In the genomic region with DNA sequence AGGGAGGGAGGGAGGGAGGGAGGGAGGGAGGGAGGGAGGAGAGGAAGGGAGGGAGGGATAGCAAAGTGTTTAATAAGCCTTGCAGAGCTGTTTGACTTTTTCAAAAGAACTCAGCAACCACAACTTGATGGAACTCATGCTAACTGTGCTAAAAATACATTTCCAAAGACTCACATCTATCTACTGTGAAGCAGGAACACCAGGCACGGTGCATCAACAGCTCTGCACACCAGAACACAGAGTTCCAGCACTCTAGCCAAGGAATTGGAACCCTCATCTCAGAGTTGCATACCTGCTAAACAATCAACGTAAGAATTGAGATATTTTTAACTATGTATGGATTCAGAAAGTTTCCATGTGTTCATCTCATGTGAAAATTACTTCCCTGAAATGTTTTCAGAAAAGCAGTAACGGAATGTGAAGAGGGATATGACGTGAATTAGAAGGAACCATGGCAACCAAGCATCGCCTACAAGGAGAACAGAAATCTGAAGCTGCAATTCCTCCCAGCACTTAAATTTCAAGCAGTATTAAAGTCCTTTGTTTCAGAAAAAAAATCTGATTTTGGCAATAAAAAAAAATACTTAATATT, we compare ENCODE assay signal across 25 mouse cellular contexts.
DNase-seq lines count a peak whose midpoint lies in the region; ATAC-seq and TF ChIP-seq lines count a peak whose summit lies in the region.
"Had no signal": no experiment of that assay in that cellular context is flagged by ENCODE, and none has a peak within 500 bp of the region (broad histone marks: within the 10 kb centered on the region; RNA-seq: fewer than 3 reads in every experiment).

No protein-coding gene starts in this region.

- H3K4me2 ChIP-seq in forebrain, postnatal 0 days (ENCODE audit: low read depth): no peak overlapping the region
- H3K4me2 ChIP-seq in forebrain, embryonic 11.5 days (ENCODE audit: low read depth, low read length, severe bottlenecking): no peak overlapping the region
- H3K4me2 ChIP-seq: embryonic facial prominence, embryonic 15.5 days; heart, embryonic 12.5 days; kidney, embryonic 15.5 days; limb, embryonic 15.5 days; lung, embryonic 14.5 days; midbrain, embryonic 12.5 days; neural tube, embryonic 15.5 days; stomach, embryonic 15.5 days had no signal

- no peak overlapping the region for H3K9ac ChIP-seq in forebrain, postnatal 0 days
- no peak overlapping the region for H3K9ac ChIP-seq in forebrain, embryonic 11.5 days (ENCODE audit: low read length)
- H3K9ac ChIP-seq: embryonic facial prominence, embryonic 15.5 days; heart, embryonic 12.5 days; kidney, embryonic 15.5 days; limb, embryonic 15.5 days; liver, embryonic 14.5 days; lung, embryonic 14.5 days; midbrain, embryonic 12.5 days; neural tube, embryonic 15.5 days; stomach, embryonic 15.5 days had no signal

- H3K4me3 ChIP-seq in forebrain, postnatal 0 days (ENCODE audit: low read depth, low read length): no peak overlapping the region
- H3K4me3 ChIP-seq in forebrain, embryonic 11.5 days (ENCODE audit: low read depth, low read length): no peak overlapping the region
- H3K4me3 ChIP-seq in layer of hippocampus, adult 2 months: no peak overlapping the region
- no peak overlapping the region for H3K4me3 ChIP-seq in hindbrain, embryonic 10.5 days
- H3K4me3 ChIP-seq: embryonic facial prominence, embryonic 15.5 days; heart, embryonic 12.5 days; kidney, embryonic 15.5 days; limb, embryonic 15.5 days; midbrain, embryonic 12.5 days; neural tube, embryonic 15.5 days; stomach, embryonic 15.5 days had no signal

- no peaks in the 10 kb centered on the region for H3K9me3 ChIP-seq in forebrain, postnatal 0 days (ENCODE audit: low read length)
- H3K9me3 ChIP-seq in forebrain, embryonic 11.5 days (ENCODE audit: control insufficient read depth, low read length): no peaks in the 10 kb centered on the region
- 0 out of 2 replicates have a peak, but pooled peaks cover 2% of the 10 kb centered on the region for H3K9me3 ChIP-seq in hindbrain, embryonic 10.5 days
- H3K9me3 ChIP-seq: embryonic facial prominence, embryonic 15.5 days; kidney, embryonic 15.5 days; limb, embryonic 15.5 days; neural tube, embryonic 15.5 days; stomach, embryonic 15.5 days had no signal

- peak; percentile 84 for ATAC-seq in forebrain, postnatal 0 days
- no peak for ATAC-seq in forebrain, embryonic 11.5 days (replicated peaks; ENCODE audit: low FRiP score)

- H3K27me3 ChIP-seq in forebrain, postnatal 0 days (ENCODE audit: insufficient read depth, low read length): no peaks in the 10 kb centered on the region
- no peaks in the 10 kb centered on the region for H3K27me3 ChIP-seq in forebrain, embryonic 11.5 days (ENCODE audit: control insufficient read depth, insufficient read depth, low read length)
- no peaks in the 10 kb centered on the region for H3K27me3 ChIP-seq in hindbrain, embryonic 10.5 days (ENCODE audit: insufficient read depth, poor library complexity, severe bottlenecking)
- H3K27me3 ChIP-seq: embryonic facial prominence, embryonic 15.5 days; heart, embryonic 12.5 days; kidney, embryonic 15.5 days; limb, embryonic 15.5 days; midbrain, embryonic 12.5 days; neural tube, embryonic 15.5 days; stomach, embryonic 15.5 days had no signal

- H3K27ac ChIP-seq in forebrain, postnatal 0 days (ENCODE audit: low read depth, low read length): peak overlapping the region; percentile 21; the same call in 1 of the 2 replicates
- no peak overlapping the region for H3K27ac ChIP-seq in forebrain, embryonic 11.5 days (ENCODE audit: low read depth, low read length)
- H3K27ac ChIP-seq in layer of hippocampus, adult 2 months: no peak overlapping the region
- no peak overlapping the region for H3K27ac ChIP-seq in hindbrain, embryonic 10.5 days
- H3K27ac ChIP-seq: embryonic facial prominence, embryonic 15.5 days; kidney, embryonic 15.5 days; limb, embryonic 15.5 days; liver, embryonic 14.5 days; midbrain, embryonic 12.5 days; neural tube, embryonic 15.5 days; stomach, embryonic 15.5 days had no signal

- peak; percentile 43 for DNase-seq in forebrain, postnatal 0 days
- no peak for DNase-seq in forebrain, embryonic 11.5 days (ENCODE audit: low spot score)
- peak; percentile 18 to 22 for DNase-seq in layer of hippocampus, adult 2 months (ENCODE audit: low spot score in 2 of 2)
- DNase-seq in layer of hippocampus, postnatal 36 days: no peak
- peak; percentile 14 to 50 for DNase-seq in right cerebral cortex, postnatal 36 days (ENCODE audit: low spot score in 2 of 2)
- DNase-seq in right cerebral cortex, postnatal 25 days: no peak
- no peak for DNase-seq in hindbrain, embryonic 10.5 days (ENCODE audit: low spot score)
- DNase-seq: adrenal gland, postnatal 14 days; cerebellum, adult 9-11 months; gastrocnemius, postnatal 25 days; heart, adult 18-20 months; heart, postnatal 10 days; kidney, adult 11 months; kidney, postnatal 4 days; lung, embryonic 14.5 days; thymus, adult 18-20 months; thymus, postnatal 36 days had no signal

- WGBS in forebrain, postnatal 0 days: 54% methylated on average over 5 of the region's 5 CpGs
- 84% methylated on average over 5 of the region's 5 CpGs for WGBS in forebrain, embryonic 11.5 days
- WGBS in hindbrain, embryonic 10.5 days: 89% methylated on average over 5 of the region's 5 CpGs

- H3K36me3 ChIP-seq in forebrain, postnatal 0 days (ENCODE audit: insufficient read depth): no peaks in the 10 kb centered on the region
- H3K36me3 ChIP-seq in forebrain, embryonic 11.5 days (ENCODE audit: control insufficient read depth, insufficient read depth, low read length): no peaks in the 10 kb centered on the region
- no peaks in the 10 kb centered on the region for H3K36me3 ChIP-seq in hindbrain, embryonic 10.5 days
- H3K36me3 ChIP-seq: embryonic facial prominence, embryonic 15.5 days; heart, embryonic 12.5 days; kidney, embryonic 15.5 days; limb, embryonic 15.5 days; midbrain, embryonic 12.5 days; neural tube, embryonic 15.5 days; stomach, embryonic 15.5 days had no signal

- no peaks in the 10 kb centered on the region for H3K4me1 ChIP-seq in forebrain, postnatal 0 days (ENCODE audit: insufficient read depth)
- no peaks in the 10 kb centered on the region for H3K4me1 ChIP-seq in forebrain, embryonic 11.5 days (replicated peaks; ENCODE audit: control insufficient read depth, insufficient read depth, low read length)
- no peaks in the 10 kb centered on the region for H3K4me1 ChIP-seq in hindbrain, embryonic 10.5 days (replicated peaks)
- H3K4me1 ChIP-seq: embryonic facial prominence, embryonic 15.5 days; heart, embryonic 12.5 days; kidney, embryonic 15.5 days; limb, embryonic 15.5 days; midbrain, embryonic 12.5 days; neural tube, embryonic 15.5 days; stomach, embryonic 15.5 days had no signal

- no peak for TF ChIP-seq CTCF in forebrain, postnatal 0 days (IDR thresholded peaks at IDR 0.05; ENCODE audit: low read depth)
- TF ChIP-seq CTCF in layer of hippocampus, adult 2 months (conservative IDR thresholded peaks at IDR 0.05): no peak

Comparison
In these comparisons a context has a peak if more than half of its experiments do, and no peak if none do; other contexts are left out.
1. DNase-seq: peak in forebrain, postnatal 0 days (single experiment), layer of hippocampus, adult 2 months (2 of 2) and right cerebral cortex, postnatal 36 days (2 of 2); none in forebrain, embryonic 11.5 days (single experiment), layer of hippocampus, postnatal 36 days (0 of 2), right cerebral cortex, postnatal 25 days (single experiment) and hindbrain, embryonic 10.5 days (single experiment).